ENCODE assay signal across 32 mouse cellular contexts in genomic region chr12:72057780-72058179, GRCm38 (mm10). TPM values are rescaled to one million over a fixed set of nuclear protein-coding genes. Genes with fewer than 3 reads are reported as not detected.
"Had no signal": no experiment of that assay in that cellular context is flagged by ENCODE, and none has a peak within 500 bp of the region (broad histone marks: within the 10 kb centered on the region; RNA-seq: fewer than 3 reads in every experiment).

No protein-coding gene starts in this region.

- H3K4me2 ChIP-seq: heart, embryonic 11.5 days; heart, embryonic 12.5 days; heart, embryonic 13.5 days; heart, embryonic 15.5 days; hindbrain, embryonic 12.5 days; hindbrain, embryonic 13.5 days; hindbrain, embryonic 14.5 days; hindbrain, embryonic 15.5 days; intestine, embryonic 15.5 days; kidney, embryonic 15.5 days had no signal

- DNase-seq: heart, postnatal 14 days; heart, postnatal 36 days; heart, postnatal 4 days; kidney, adult 11 months; kidney, adult 18-20 months; kidney, adult 2 months; kidney, adult 8-10 months; kidney, adult 9 months; kidney, postnatal 10 days; kidney, postnatal 14 days; kidney, postnatal 25 days; kidney, postnatal 36 days; kidney, postnatal 4 days; layer of hippocampus, adult 9-11 months; layer of hippocampus, postnatal 36 days had no signal

- H3K27me3 ChIP-seq: heart, embryonic 12.5 days; heart, embryonic 13.5 days; heart, embryonic 15.5 days; hindbrain, embryonic 12.5 days; hindbrain, embryonic 13.5 days; hindbrain, embryonic 15.5 days; intestine, embryonic 15.5 days had no signal

- H3K9ac ChIP-seq: heart, embryonic 12.5 days; heart, embryonic 13.5 days; heart, embryonic 15.5 days; hindbrain, embryonic 12.5 days; hindbrain, embryonic 13.5 days; hindbrain, embryonic 14.5 days; hindbrain, embryonic 15.5 days; intestine, embryonic 15.5 days; kidney, embryonic 15.5 days had no signal

- H3K4me3 ChIP-seq: heart, embryonic 12.5 days; heart, embryonic 13.5 days; heart, embryonic 15.5 days; hindbrain, embryonic 10.5 days; hindbrain, embryonic 12.5 days; hindbrain, embryonic 13.5 days; hindbrain, embryonic 15.5 days; intestine, embryonic 15.5 days; kidney, embryonic 15.5 days; layer of hippocampus, adult 2 months; left cerebral cortex, adult 2 months had no signal

- H3K9me3 ChIP-seq: heart, embryonic 12.5 days; heart, embryonic 13.5 days; heart, embryonic 15.5 days; hindbrain, embryonic 10.5 days; hindbrain, embryonic 12.5 days; hindbrain, embryonic 13.5 days; hindbrain, embryonic 15.5 days; intestine, embryonic 15.5 days; kidney, embryonic 15.5 days had no signal

- H3K36me3 ChIP-seq: heart, embryonic 12.5 days; heart, embryonic 13.5 days; heart, embryonic 15.5 days; hindbrain, embryonic 10.5 days; hindbrain, embryonic 12.5 days; hindbrain, embryonic 13.5 days; hindbrain, embryonic 15.5 days; intestine, embryonic 15.5 days; kidney, embryonic 15.5 days had no signal

- H3K4me1 ChIP-seq: heart, embryonic 12.5 days; heart, embryonic 13.5 days; heart, embryonic 15.5 days; hindbrain, embryonic 10.5 days; hindbrain, embryonic 12.5 days; hindbrain, embryonic 13.5 days; hindbrain, embryonic 15.5 days; intestine, embryonic 15.5 days; kidney, embryonic 15.5 days had no signal

- H3K27ac ChIP-seq: heart, embryonic 13.5 days; heart, embryonic 15.5 days; hindbrain, embryonic 10.5 days; hindbrain, embryonic 12.5 days; hindbrain, embryonic 13.5 days; hindbrain, embryonic 14.5 days; hindbrain, embryonic 15.5 days; hindbrain, postnatal 0 days; intestine, embryonic 15.5 days; kidney, embryonic 15.5 days; kidney, postnatal 0 days; layer of hippocampus, adult 2 months; left cerebral cortex, adult 2 months had no signal

RNA-seq across cellular contexts. Expression of gene Gpr135, which starts 13.1 kb away (rescaled TPM):
- total RNA-seq: hematopoietic stem cell, adult 5-6 weeks had no signal
- polyA plus RNA-seq: inflammation-experienced regulatory T-cells, adult 6 months had no signal
